Mouse (Mus musculus): ENCODE results near the gene Depdc1a. TPM values are rescaled to one million over a fixed set of nuclear protein-coding genes. Genes with fewer than 3 reads are reported as not detected.
"Not testable (repeated sequence)": the region's sequence is repeated elsewhere in the genome, so short reads cannot be mapped to it uniquely, and the experiment has no call there.

Gene Depdc1a
- total RNA-seq (2022), result not detected

- DNase-seq (ENCODE audit: low spot score in 2 of 2), result peak; percentile 69 to 74
Measured at GRCm38 (mm10) chr3:159495243-159495801, at the start of gene Depdc1a. Depdc1a (plus strand) TSS chr3:159495433.

DNA sequence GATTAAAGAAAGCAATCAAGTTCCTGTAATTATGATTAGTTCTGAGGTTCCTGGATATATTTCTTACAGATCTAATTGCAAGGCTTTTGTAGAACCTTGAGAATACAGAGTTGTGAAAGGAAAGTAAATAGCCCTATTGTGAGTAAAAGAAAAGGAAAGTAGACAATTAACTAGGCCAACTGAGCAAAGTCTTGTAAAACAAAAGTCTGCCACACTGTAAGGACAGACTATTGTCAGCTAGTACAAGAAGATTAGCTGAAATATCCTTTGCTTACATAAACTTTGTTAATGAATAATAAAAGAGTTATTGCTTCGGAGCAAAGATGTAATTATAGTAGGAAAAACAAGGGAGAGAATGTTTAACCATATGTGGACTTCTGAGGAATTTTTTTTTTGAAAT is 25.2 kb upstream of the Depdc1a start:
- DNase-seq (ENCODE audit: low spot score in 2 of 2), result no peak

- DNase-seq (ENCODE audit: low spot score in 2 of 2), result no peak
Measured at GRCm38 (mm10) chr3:159475465-159475864, 19.8 kb upstream of the Depdc1a start.

DNA sequence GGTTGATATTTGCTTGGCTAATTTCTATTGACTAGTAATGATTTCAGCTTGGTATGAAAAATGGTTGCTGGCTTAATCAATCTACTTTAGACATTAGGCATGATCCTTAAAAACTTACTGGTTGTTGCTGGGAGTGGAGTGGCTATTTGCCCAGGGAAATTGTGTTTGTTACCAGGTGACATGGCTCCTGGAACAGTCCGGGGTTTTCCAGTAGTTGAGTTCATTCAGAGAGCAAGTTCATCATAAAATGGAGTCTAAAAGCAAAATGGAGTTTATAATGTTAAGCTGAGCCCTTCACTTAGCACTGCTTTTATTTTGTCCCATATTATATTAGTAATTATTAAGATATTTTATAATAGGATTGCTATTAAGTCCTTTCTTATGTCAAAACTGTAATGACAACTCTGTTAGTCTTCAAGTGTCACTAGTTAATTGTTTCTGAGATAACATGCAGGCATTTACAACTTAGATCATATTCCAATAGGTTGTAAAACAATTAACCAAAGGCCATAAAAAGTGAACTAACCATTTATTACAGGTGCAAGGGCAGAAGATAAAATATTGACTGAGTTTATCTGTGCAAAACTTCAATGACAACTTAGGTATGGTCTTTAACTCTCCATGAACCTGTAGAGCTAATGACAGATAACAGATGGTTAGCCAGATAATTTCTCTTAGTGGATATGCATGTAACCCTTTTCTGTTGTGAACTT is 17.8 kb upstream of the Depdc1a start:
- DNase-seq (ENCODE audit: low spot score in 2 of 2), result no peak

DNA sequence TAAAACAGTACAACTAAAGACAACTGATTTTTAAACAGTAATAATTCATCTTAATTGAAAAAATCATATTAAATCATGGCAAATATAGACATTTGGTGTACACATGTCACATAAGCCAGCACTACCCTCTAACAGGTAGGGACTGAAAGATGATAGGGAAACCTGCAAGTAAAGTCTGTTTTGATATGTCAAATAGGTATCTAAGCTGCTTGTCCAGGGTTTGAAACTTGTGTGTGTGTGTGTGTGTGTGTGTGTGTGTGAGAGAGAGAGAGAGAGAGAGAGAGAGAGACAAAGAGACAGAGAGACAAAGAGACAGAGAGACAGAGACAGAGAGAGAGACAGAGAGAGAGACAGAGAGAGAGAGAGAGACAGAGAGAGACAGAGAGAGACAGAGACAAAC is 524 bp upstream of the Depdc1a start:
- DNase-seq (ENCODE audit: low spot score in 2 of 2), result not testable (repeated sequence)

DNA sequence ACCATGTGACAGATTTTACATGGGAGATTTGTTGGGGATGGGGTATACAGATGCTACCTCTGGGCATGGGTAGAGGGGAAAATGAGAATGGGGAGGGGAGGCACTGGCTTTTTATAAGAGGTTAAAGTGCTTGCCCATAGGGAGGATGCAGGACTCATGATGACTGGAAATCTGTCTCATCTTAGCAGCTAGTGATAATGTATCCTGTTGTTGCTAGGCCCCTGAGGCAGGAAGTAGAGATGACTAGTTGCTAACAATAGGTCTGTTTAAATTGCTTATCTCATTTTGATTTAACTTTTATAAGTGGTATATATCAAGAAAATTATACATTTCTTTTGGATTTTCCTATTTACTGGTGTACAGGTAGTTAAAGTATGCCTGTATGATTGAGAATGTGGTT is 13.7 kb downstream of the Depdc1a start:
- DNase-seq (ENCODE audit: low spot score in 2 of 2), result no peak

GRCm38 (mm10) chr3:159528563-159528962 is 33.3 kb downstream of the Depdc1a start:
- DNase-seq (ENCODE audit: low spot score in 2 of 2), result no peak

- DNase-seq (ENCODE audit: low spot score in 2 of 2), result no peak
Measured at GRCm38 (mm10) chr3:159548303-159548702, 53.1 kb downstream of the Depdc1a start.

DNA sequence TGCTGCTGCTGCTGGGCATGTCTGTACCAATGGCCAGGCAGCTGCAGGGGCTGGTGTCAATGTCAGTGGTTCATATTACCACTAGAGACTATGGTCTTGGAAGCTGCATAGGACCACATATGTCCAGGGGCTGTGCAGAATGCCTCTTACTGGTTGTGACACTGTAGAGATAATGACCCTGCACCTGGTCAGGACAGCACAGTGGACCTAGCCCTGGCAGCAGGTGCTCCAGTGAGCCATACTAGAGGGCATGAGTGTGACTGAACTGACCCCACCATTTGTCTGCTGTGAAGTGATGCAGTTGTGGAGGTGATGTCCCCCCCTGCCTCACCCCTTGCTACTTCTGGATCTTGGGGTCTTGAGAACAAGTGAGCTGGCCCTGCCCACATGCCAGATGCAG is 55.0 kb downstream of the Depdc1a start:
- no peak for DNase-seq (ENCODE audit: low spot score in 2 of 2)

Other genes with a start within 250 kb of the Depdc1a start
- not detected for gene Rpe65, start 103.7 kb downstream of the Depdc1a start, total RNA-seq (2022)